Mouse (Mus musculus) liver, embryonic 14.5 days (tissue): ENCODE results near the gene Fa2h.

Source experiments
- CTCF ChIP-seq: IDR thresholded peaks from 2 replicates; pipeline ENCODE4 v1.5.1; 2016; ENCODE audit warnings: antibody characterized with exemption, low read depth, control low read depth
- EP300 ChIP-seq: IDR thresholded peaks from 2 replicates; pipeline ENCODE4 v1.6.1; 2016; ENCODE audit warnings: antibody characterized with exemption, low read depth

- TF ChIP-seq CTCF = no peak
- no peak for TF ChIP-seq EP300
Measured at GRCm38 (mm10) chr8:111359936-111360335, 33.7 kb downstream of the Fa2h start.
